Mouse (Mus musculus) neural tube, embryonic 12.5 days (tissue): Measurements from ENCODE around the gene Psma5. TPM values are rescaled to one million over a fixed set of nuclear protein-coding genes. Genes with fewer than 3 reads are reported as not detected.
A peak's percentile ranks its signal among the peaks of the same experiment; 100 is the strongest.

ENCODE experiments used
- ATAC-seq: fragments of 200-750 bp; cut with Nextera tagmentation; 2 replicates; pipeline ENCODE4 v1.8.0; 2017; ENCODE audit warnings: low read depth, mild to moderate bottlenecking, moderate TSS enrichment, moderate library complexity; ENCODE audit not compliant: low FRiP score
- H3K27ac ChIP-seq: fragments of 300-500 bp; sonication (generic); 2 replicates; pipeline ENCODE4 v1.5.1; 2016
- H3K27me3 ChIP-seq: fragments of 300-500 bp; sonication (generic); replicated peaks from 2 replicates; pipeline ENCODE4 v1.6.1; 2016; ENCODE audit warnings: mild to moderate bottlenecking
- H3K36me3 ChIP-seq: fragments of 300-500 bp; sonication (generic); 2 replicates; pipeline ENCODE4 v1.6.1; 2016; ENCODE audit warnings: mild to moderate bottlenecking
- H3K4me1 ChIP-seq: fragments of 300-500 bp; sonication (generic); 2 replicates; pipeline ENCODE4 v1.6.1; 2016
- H3K4me2 ChIP-seq: fragments of 300-500 bp; sonication (generic); replicated peaks from 2 replicates; pipeline ENCODE4 v1.6.1; 2016; ENCODE audit warnings: mild to moderate bottlenecking
- H3K4me3 ChIP-seq: fragments of 300-500 bp; sonication (generic); 2 replicates; pipeline ENCODE4 v1.5.1; 2016
- H3K9ac ChIP-seq: fragments of 300-500 bp; sonication (generic); 2 replicates; pipeline ENCODE4 v1.6.1; 2016; ENCODE audit warnings: mild to moderate bottlenecking
- H3K9me3 ChIP-seq: fragments of 300-500 bp; sonication (generic); 2 replicates; pipeline ENCODE4 v1.6.1; 2016; ENCODE audit warnings: mild to moderate bottlenecking
- WGBS: fragments of 180-500 bp; shearing (Covaris S2); methylation state at CpG from one replicate; pipeline ENCODE4 v1.1.7; 2016; 5-methylcytosine and 5-hydroxymethylcytosine counted together
- polyA plus RNA-seq: library from polyadenylated mRNA; unstranded; fragments of >200 nt; fragmentation: Nextera tagmentation; extraction: Ambion mirVana; gene quantifications from 2 replicates; pipeline ENCODE4 v1.2.1, GENCODE M21; 2016

Psma5 gene
- polyA plus RNA-seq, 1 experiment from 2014 or later = 217 TPM

DNA sequence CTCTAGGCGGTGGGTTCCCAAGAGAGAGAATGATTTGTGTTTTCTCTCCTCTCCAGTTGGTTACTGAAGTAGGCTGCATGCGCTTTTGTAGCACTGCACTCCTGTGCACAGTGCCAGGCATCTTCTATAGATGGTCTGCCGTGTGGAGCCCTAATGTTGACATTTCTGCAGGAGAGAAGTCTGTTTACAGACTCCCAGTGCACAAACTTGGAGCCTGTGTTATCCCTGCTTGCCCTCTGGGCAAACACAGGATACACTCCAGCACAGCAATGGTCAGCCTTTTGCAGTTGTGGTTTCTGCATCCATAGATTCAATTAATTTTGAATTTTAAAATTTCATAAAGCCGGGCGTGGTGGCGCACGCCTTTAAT, 40.3 kb downstream of the Psma5 start:
- WGBS = 66% methylated on average over 7 of the region's 7 CpGs
- Histone ChIP-seq H3K27me3 (no peaks in the 10 kb centered on the region), H3K9me3 (no peaks in the 10 kb centered on the region), H3K4me3 (no peak overlapping the region), H3K4me2 (peak overlapping the region; percentile 49; the same call in 1 of the 2 replicates), H3K27ac (no peak overlapping the region), H3K4me1 (peaks cover 33% of the 10 kb centered on the region), H3K36me3 (no peaks in the 10 kb centered on the region), H3K9ac (no peak overlapping the region)
- ATAC-seq = no peak

- no peak for ATAC-seq
- Histone ChIP-seq H3K9me3 (no peaks in the 10 kb centered on the region), H3K36me3 (no peaks in the 10 kb centered on the region), H3K27ac (no peak overlapping the region), H3K9ac (no peak overlapping the region), H3K4me1 (peaks cover 32% of the 10 kb centered on the region), H3K27me3 (no peaks in the 10 kb centered on the region), H3K4me2 (no peak overlapping the region), H3K4me3 (no peak overlapping the region)
- 67% methylated on average over 7 of the region's 7 CpGs for WGBS
Measured at GRCm38 (mm10) chr3:108297603-108298553, 41.2 kb downstream of the Psma5 start.

DNA sequence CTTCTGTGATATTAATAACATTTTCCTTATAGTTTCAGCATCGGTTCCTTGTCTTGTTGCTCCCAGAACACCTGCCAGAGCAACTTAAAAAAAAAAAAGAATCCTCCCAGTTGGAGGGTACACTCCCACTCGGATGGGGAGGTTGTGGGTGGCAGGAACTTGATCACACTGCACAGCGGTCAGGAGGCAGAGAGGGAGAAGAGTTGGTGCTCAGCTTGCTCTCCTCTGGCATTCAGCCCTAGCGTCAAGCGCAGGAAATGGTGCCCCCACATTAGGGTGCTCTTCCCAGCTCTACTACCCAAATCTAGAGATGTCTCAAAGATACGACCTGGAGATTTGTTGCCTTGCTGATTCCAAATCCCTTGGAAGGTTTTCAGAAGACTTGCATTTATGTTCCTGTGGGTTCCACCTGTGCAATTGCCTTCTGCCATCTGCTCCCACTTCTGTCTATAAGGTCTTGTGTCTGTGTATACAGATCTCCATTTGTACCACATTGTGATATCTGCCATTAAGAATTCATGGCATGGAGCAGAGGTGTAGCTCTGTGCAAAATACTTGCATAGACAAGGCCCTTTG, 43.8 kb downstream of the Psma5 start:
- H3K27me3 ChIP-seq = no peaks in the 10 kb centered on the region
- WGBS = 84% methylated on average over 6 of the region's 6 CpGs
- peaks cover 4% of the 10 kb centered on the region; the same call in 1 of the 2 replicates for H3K36me3 ChIP-seq
- no peak overlapping the region for H3K4me3 ChIP-seq
- peaks cover 25% of the 10 kb centered on the region for H3K4me1 ChIP-seq
- no peak overlapping the region for H3K27ac ChIP-seq
- no peak for ATAC-seq
- H3K4me2 ChIP-seq = no peak overlapping the region
- H3K9me3 ChIP-seq = no peaks in the 10 kb centered on the region
- H3K9ac ChIP-seq = no peak overlapping the region

- ATAC-seq = no peak
- Histone ChIP-seq H3K9me3 (no peaks in the 10 kb centered on the region), H3K27me3 (no peaks in the 10 kb centered on the region), H3K4me3 (no peak overlapping the region), H3K4me2 (no peak overlapping the region), H3K9ac (no peak overlapping the region), H3K27ac (no peak overlapping the region), H3K36me3 (peaks cover 4% of the 10 kb centered on the region; the same call in 1 of the 2 replicates), H3K4me1 (peaks cover 9% of the 10 kb centered on the region)
- 94% methylated on average over 8 of the region's 8 CpGs for WGBS
Measured at GRCm38 (mm10) chr3:108303683-108304082, 47.0 kb downstream of the Psma5 start.

DNA sequence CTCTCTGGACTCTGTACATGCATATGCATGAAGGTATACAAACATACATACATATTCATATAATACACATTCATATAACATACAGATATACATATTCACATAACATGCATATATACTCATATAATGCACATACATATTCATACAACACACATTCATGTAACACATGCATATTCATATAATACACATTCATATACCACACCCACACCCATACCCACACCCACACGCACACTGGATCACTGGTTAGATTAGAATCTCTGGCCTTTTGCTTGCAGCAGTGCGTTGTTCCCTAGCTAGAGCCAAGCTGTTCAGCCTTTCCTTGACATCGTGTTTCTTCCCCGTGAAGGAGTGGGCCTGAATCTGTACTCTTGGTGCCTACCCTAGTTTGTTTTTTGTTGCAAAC, 48.0 kb downstream of the Psma5 start:
- peaks cover 4% of the 10 kb centered on the region; the same call in 1 of the 2 replicates for H3K36me3 ChIP-seq
- H3K9me3 ChIP-seq = no peaks in the 10 kb centered on the region
- H3K4me2 ChIP-seq = no peak overlapping the region
- H3K4me1 ChIP-seq = peaks cover 9% of the 10 kb centered on the region
- WGBS = 88% methylated on average over 4 of the region's 4 CpGs
- no peak for ATAC-seq
- no peak overlapping the region for H3K27ac ChIP-seq
- H3K9ac ChIP-seq = no peak overlapping the region
- H3K27me3 ChIP-seq = no peaks in the 10 kb centered on the region
- no peak overlapping the region for H3K4me3 ChIP-seq

DNA sequence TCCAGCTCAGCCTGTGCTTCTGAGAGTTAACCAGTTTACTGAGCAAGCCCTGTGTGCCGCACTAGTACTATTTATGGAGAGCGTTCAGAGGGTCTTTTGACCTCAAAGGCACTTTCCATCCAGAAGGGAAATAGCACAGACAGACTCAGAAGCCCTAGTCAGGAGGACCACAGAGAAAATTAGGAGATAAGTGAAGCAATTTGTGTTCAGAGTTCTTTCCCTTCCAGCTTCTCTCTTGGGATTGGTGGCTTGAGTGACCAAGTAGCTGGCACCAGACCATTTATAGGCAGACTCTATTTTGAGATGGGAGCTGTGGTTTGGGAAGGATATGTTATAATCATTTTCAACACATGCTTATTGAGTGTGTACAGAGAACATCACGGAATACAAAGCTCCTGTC, 49.7 kb downstream of the Psma5 start:
- Histone ChIP-seq H3K9me3 (no peaks in the 10 kb centered on the region), H3K27me3 (no peaks in the 10 kb centered on the region), H3K4me1 (peaks cover 9% of the 10 kb centered on the region), H3K4me3 (no peak overlapping the region), H3K36me3 (peaks cover 8% of the 10 kb centered on the region; the same call in 1 of the 2 replicates), H3K9ac (no peak overlapping the region), H3K27ac (no peak overlapping the region), H3K4me2 (no peak overlapping the region)
- 70% methylated on average over 3 of the region's 3 CpGs for WGBS
- no peak for ATAC-seq

- no peak overlapping the region for H3K27ac ChIP-seq
Measured at GRCm38 (mm10) chr3:108307485-108307884, 50.8 kb downstream of the Psma5 start.

DNA sequence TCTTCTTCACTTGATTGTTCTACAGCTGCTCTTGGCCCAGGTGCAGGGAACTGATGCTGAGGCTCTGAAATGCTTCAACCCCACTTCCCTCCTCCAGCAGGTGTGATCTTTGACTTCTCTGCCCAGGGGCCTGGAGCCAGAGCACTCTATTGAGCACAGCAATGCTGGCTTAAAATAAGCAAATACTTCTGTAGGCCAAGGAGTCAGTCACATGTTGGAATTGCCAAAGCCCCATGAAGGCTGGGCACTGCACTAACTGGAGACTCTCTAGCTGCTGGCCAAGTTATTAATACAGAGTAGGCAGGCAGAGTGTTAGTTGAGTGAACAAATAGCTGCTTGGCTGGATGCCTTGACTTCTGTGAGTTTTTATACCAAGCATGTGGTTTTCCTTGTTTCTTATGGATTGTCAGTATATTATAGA, 54.2 kb downstream of the Psma5 start:
- no peaks in the 10 kb centered on the region for H3K27me3 ChIP-seq
- H3K27ac ChIP-seq = 0 out of 2 replicates have a peak overlapping the region, but pooled peaks have one; percentile 17
- ATAC-seq = no peak
- no peak overlapping the region for H3K4me2 ChIP-seq
- no peak overlapping the region for H3K9ac ChIP-seq
- H3K36me3 ChIP-seq = peaks cover 10% of the 10 kb centered on the region; the same call in 1 of the 2 replicates
- H3K4me1 ChIP-seq = peaks cover 3% of the 10 kb centered on the region; the same call in 1 of the 2 replicates
- H3K9me3 ChIP-seq = no peaks in the 10 kb centered on the region
- no peak overlapping the region for H3K4me3 ChIP-seq

More at GRCm38 (mm10) chr3:108307485-108307884, 50.8 kb downstream of the Psma5 start:
- Histone ChIP-seq H3K27me3 (no peaks in the 10 kb centered on the region), H3K9me3 (no peaks in the 10 kb centered on the region), H3K36me3 (peaks cover 8% of the 10 kb centered on the region; the same call in 1 of the 2 replicates), H3K9ac (no peak overlapping the region), H3K4me1 (peaks cover 9% of the 10 kb centered on the region), H3K4me2 (no peak overlapping the region), H3K4me3 (no peak overlapping the region)
- 70% methylated on average over 6 of the region's 6 CpGs for WGBS
- no peak for ATAC-seq

GRCm38 (mm10) chr3:108311688-108312087, 55.0 kb downstream of the Psma5 start:
- Histone ChIP-seq H3K27ac (no peak overlapping the region), H3K27me3 (no peaks in the 10 kb centered on the region), H3K36me3 (peaks cover 10% of the 10 kb centered on the region; the same call in 1 of the 2 replicates), H3K4me2 (no peak overlapping the region), H3K4me1 (0 out of 2 replicates have a peak, but pooled peaks cover 3% of the 10 kb centered on the region), H3K9me3 (no peaks in the 10 kb centered on the region), H3K4me3 (no peak overlapping the region), H3K9ac (no peak overlapping the region)
- no peak for ATAC-seq
- 89% methylated on average over 4 of the region's 4 CpGs for WGBS

- Histone ChIP-seq H3K4me2 (no peak overlapping the region), H3K9me3 (no peaks in the 10 kb centered on the region), H3K27me3 (no peaks in the 10 kb centered on the region), H3K4me3 (no peak overlapping the region), H3K9ac (no peak overlapping the region), H3K4me1 (0 out of 2 replicates have a peak, but pooled peaks cover under 1% of the 10 kb centered on the region), H3K36me3 (peaks cover 10% of the 10 kb centered on the region; the same call in 1 of the 2 replicates), H3K27ac (no peak overlapping the region)
- no peak for ATAC-seq
Measured at GRCm38 (mm10) chr3:108312414-108312813, 55.7 kb downstream of the Psma5 start.

- Histone ChIP-seq H3K36me3 (peaks cover 10% of the 10 kb centered on the region; the same call in 1 of the 2 replicates), H3K4me1 (no peaks in the 10 kb centered on the region), H3K4me3 (no peak overlapping the region), H3K9me3 (no peaks in the 10 kb centered on the region), H3K27me3 (no peaks in the 10 kb centered on the region), H3K27ac (no peak overlapping the region), H3K4me2 (no peak overlapping the region), H3K9ac (no peak overlapping the region)
- ATAC-seq = no peak
- 94% methylated on average over 4 of the region's 4 CpGs for WGBS
Measured at GRCm38 (mm10) chr3:108313138-108313537, 56.4 kb downstream of the Psma5 start.

GRCm38 (mm10) chr3:108314038-108314675, 57.4 kb downstream of the Psma5 start:
- no peak overlapping the region for H3K4me2 ChIP-seq
- H3K36me3 ChIP-seq = peaks cover 10% of the 10 kb centered on the region; the same call in 1 of the 2 replicates
- no peak overlapping the region for H3K4me3 ChIP-seq
- no peak for ATAC-seq
- no peaks in the 10 kb centered on the region for H3K27me3 ChIP-seq
- WGBS = 41% methylated on average over 8 of the region's 8 CpGs
- no peaks in the 10 kb centered on the region for H3K9me3 ChIP-seq
- no peak overlapping the region for H3K27ac ChIP-seq
- no peaks in the 10 kb centered on the region for H3K4me1 ChIP-seq
- H3K9ac ChIP-seq = no peak overlapping the region
